Mouse (Mus musculus) thymus, adult 2 months (tissue): ENCODE measurements around the gene Gm45902.

Experiments
- CTCF ChIP-seq: fragments of 200-500 bp; IDR thresholded peaks from 2 replicates; pipeline ENCODE4 v1.5.1; 2012; ENCODE audit warnings: mild to moderate bottlenecking, control low read depth, low read length, moderate library complexity, borderline replicate concordance; ENCODE audit not compliant: control insufficient read depth, poor library complexity, insufficient read depth; ENCODE audit errors: extremely low read depth
- POLR2A ChIP-seq: fragments of 200-500 bp; IDR thresholded peaks from 2 replicates; pipeline ENCODE4 v1.6.1; 2012; ENCODE audit warnings: mild to moderate bottlenecking, low read length, control low read depth, moderate library complexity; ENCODE audit not compliant: control insufficient read depth, poor library complexity, insufficient read depth; ENCODE audit errors: extremely low read depth

DNA sequence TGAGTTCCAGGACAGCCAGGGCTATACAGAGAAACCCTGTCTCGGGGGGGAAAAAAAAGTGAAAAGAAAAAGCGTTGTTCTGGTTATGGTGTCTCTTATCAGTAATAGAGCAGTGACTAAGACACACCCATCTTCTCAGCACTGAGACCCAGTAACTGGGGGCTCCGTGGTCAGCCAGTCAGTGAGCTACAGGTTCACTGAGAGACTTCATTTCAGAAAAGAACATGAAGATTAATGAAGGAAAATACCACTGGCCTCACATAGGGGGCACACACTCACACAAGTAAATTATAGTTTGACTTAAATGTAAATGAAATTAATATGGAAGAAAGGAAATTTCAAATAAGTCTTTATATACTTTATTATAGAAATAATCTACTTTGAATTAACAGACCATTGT, 32.4 kb downstream of the Gm45902 start:
- TF ChIP-seq CTCF (no peak), POLR2A (no peak)
